In the genomic region with DNA sequence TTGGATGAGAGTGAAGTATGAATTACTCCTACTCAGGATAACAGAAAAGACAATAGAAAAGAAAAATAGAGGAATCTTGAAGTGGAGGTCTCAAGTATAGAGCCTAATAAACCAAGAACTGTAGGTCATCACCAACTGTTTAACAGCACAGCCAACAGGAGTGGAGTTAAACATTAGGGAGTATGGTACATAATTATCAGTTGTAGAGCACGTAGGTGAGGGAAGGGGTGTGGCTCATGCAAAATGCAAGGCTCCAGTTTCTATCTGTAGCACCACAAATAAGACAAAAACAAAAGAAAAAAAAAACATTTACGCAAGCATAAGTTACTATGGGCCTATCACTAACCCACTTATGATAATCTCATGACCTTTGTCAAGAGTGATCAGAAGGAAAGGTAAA, we compare ENCODE assay signal across 22 mouse cellular contexts.
"Had no signal": no experiment of that assay in that cellular context is flagged by ENCODE, and none has a peak within 500 bp of the region (broad histone marks: within the 10 kb centered on the region; RNA-seq: fewer than 3 reads in every experiment).

No protein-coding gene starts in this region.

- H3K4me3 ChIP-seq: layer of hippocampus, adult 2 months; left cerebral cortex, adult 2 months; lung, embryonic 15.5 days; megakaryocyte, embryonic 14.5 days; midbrain, embryonic 15.5 days; myocyte; neural tube, embryonic 13.5 days had no signal

- ATAC-seq: intestine, postnatal 0 days; midbrain, embryonic 15.5 days had no signal

- H3K36me3 ChIP-seq: lung, embryonic 15.5 days; midbrain, embryonic 15.5 days; neural tube, embryonic 13.5 days had no signal

- H3K4me2 ChIP-seq: lung, embryonic 15.5 days; midbrain, embryonic 11.5 days; midbrain, embryonic 15.5 days; neural tube, embryonic 13.5 days had no signal

- H3K9me3 ChIP-seq: lung, embryonic 15.5 days; megakaryocyte, embryonic 14.5 days; midbrain, embryonic 15.5 days; neural tube, embryonic 13.5 days had no signal

- H3K9ac ChIP-seq: lung, embryonic 15.5 days; midbrain, embryonic 15.5 days; neural tube, embryonic 13.5 days had no signal

- H3K27me3 ChIP-seq: lung, embryonic 15.5 days; midbrain, embryonic 15.5 days; neural tube, embryonic 13.5 days had no signal

- H3K4me1 ChIP-seq: midbrain, embryonic 15.5 days; neural tube, embryonic 13.5 days had no signal

- DNase-seq: kidney, adult 2 months; kidney, postnatal 25 days; layer of hippocampus, postnatal 36 days; lung, adult 18-20 months; lung, postnatal 10 days; lung, postnatal 36 days; right cerebral cortex, postnatal 14 days; right cerebral cortex, postnatal 4 days; thymus, adult 2 months; thymus, postnatal 14 days; thymus, postnatal 4 days had no signal

- H3K27ac ChIP-seq: kidney, postnatal 0 days; layer of hippocampus, adult 2 months; left cerebral cortex, adult 2 months; lung, embryonic 15.5 days; midbrain, embryonic 15.5 days; neural tube, embryonic 13.5 days; stomach, postnatal 0 days had no signal
